Mouse (Mus musculus) lung, postnatal 0 days (tissue): ENCODE data around the gene Tmem59l.

Experiments used
- CTCF ChIP-seq: IDR thresholded peaks from 2 replicates; pipeline ENCODE4 v1.5.1; 2016; ENCODE audit warnings: antibody characterized with exemption, mild to moderate bottlenecking
- EP300 ChIP-seq: IDR thresholded peaks from 2 replicates; pipeline ENCODE4 v1.6.1; 2016; ENCODE audit warnings: antibody characterized with exemption, mild to moderate bottlenecking, control low read depth

DNA sequence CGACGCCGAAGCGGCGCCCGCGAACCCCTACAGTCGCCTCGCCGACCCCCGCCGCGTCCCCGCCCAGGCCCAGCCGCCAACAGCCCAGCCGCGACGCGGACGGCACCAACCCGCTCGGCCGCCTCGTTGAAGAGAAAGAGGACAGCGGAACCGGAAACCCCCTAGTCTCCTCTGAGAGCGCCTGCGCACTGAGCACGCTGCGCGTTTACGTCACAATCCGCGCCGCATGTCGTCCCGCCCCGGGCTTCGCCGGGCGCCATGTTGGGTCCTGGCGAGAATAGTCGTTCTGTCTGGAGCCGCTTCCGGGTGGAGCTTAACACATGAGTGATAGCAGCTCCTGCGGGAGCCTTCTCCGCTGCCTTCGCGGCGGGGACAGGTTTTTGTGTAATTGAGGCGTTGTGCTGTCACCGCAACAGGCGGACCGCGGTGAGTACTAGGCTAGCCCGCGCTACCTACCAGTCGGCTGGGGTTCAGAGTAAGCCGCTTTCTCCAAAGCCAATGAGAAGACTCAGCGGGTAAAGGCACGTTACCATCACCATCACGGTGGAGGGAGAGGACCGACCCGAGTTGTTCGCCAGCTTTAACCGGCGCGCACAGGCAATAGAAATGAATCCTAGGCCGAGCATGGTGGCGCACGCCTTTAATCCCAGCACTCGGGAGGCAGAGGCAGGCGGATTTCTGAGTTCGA, 23.2 kb upstream of the Tmem59l start, which contains the start of gene Uba52:
- peak; percentile 27; the same call in 1 of the 2 replicates for TF ChIP-seq EP300
- TF ChIP-seq CTCF, result no peak
